Mouse (Mus musculus) ES-Bruce4 (cell line): Measurements from ENCODE around the gene Gramd1b. TPM values are rescaled to one million over a fixed set of nuclear protein-coding genes. Genes with fewer than 3 reads are reported as not detected.
A peak's percentile ranks its signal among the peaks of the same experiment; 100 is the strongest.

Source experiments
- H3K27ac ChIP-seq: 2 replicates; pipeline ENCODE4 v1.5.1; 2012; ENCODE audit warnings: low read length, inconsistent platforms; ENCODE audit not compliant: insufficient read depth
- H3K27me3 ChIP-seq: 2 replicates; pipeline ENCODE4 v1.6.1; 2012; ENCODE audit warnings: mild to moderate bottlenecking, low read length, inconsistent platforms; ENCODE audit not compliant: control insufficient read depth, poor library complexity, insufficient read depth, severe bottlenecking
- H3K36me3 ChIP-seq: 2 replicates; pipeline ENCODE4 v1.6.1; 2012; ENCODE audit warnings: inconsistent platforms, mild to moderate bottlenecking, low read length, moderate library complexity; ENCODE audit not compliant: control insufficient read depth, poor library complexity, insufficient read depth, severe bottlenecking
- H3K4me1 ChIP-seq: one replicate; pipeline ENCODE4 v1.8.1; 2011; ENCODE audit warnings: low read length; ENCODE audit not compliant: control insufficient read depth, insufficient read depth
- H3K4me3 ChIP-seq: 2 replicates; pipeline ENCODE4 v1.5.1; 2011; ENCODE audit warnings: low read depth, mild to moderate bottlenecking, low read length
- H3K9ac ChIP-seq: 2 replicates; pipeline ENCODE4 v1.6.1; 2012; ENCODE audit warnings: low read depth, mild to moderate bottlenecking, inconsistent platforms; ENCODE audit not compliant: poor library complexity, severe bottlenecking
- H3K9me3 ChIP-seq: replicated peaks from 2 replicates; pipeline ENCODE4 v1.6.1; 2012; ENCODE audit warnings: mild to moderate bottlenecking, low read length, inconsistent platforms; ENCODE audit not compliant: control insufficient read depth, poor library complexity, insufficient read depth, severe bottlenecking
- CTCF ChIP-seq: IDR thresholded peaks from one replicate; pipeline ENCODE4 v1.8.1; 2011; ENCODE audit warnings: low read depth, low read length
- EP300 ChIP-seq: IDR thresholded peaks from 2 replicates; pipeline ENCODE4 v1.6.1; 2011; ENCODE audit warnings: low read depth, low read length; ENCODE audit not compliant: insufficient read depth
- POLR2A ChIP-seq: IDR thresholded peaks from one replicate; pipeline ENCODE4 v1.8.1; 2011; ENCODE audit warnings: low read length; ENCODE audit not compliant: insufficient read depth
- polyA plus RNA-seq: library from polyadenylated mRNA; stranded (reverse); fragments of >200 nt; gene quantifications from 2 replicates; pipeline ENCODE4 v1.2.4, GENCODE M21; 2011; ENCODE audit warnings: low read depth; ENCODE audit not compliant: missing spikeins, insufficient read depth, insufficient read length

The Gramd1b gene
- polyA plus RNA-seq, 1 experiment: 14.2 TPM

- TF ChIP-seq EP300: no peak
- no peak for TF ChIP-seq CTCF
- no peak for TF ChIP-seq POLR2A
- Histone ChIP-seq H3K4me1 (peaks cover 2% of the 10 kb centered on the region), H3K9me3 (no peaks in the 10 kb centered on the region), H3K27me3 (no peaks in the 10 kb centered on the region), H3K27ac (no peak overlapping the region), H3K9ac (no peak overlapping the region; the same call in 1 of the 2 replicates), H3K36me3 (no peaks in the 10 kb centered on the region), H3K4me3 (peak overlapping the region; percentile 19; the same call in 1 of the 2 replicates)
Measured at GRCm38 (mm10) chr9:40412931-40413330, 118.3 kb downstream of the Gramd1b start.

- no peak for TF ChIP-seq POLR2A
- no peak for TF ChIP-seq CTCF
- H3K27me3 ChIP-seq: no peaks in the 10 kb centered on the region
Measured at GRCm38 (mm10) chr9:40412246-40412645, 118.9 kb downstream of the Gramd1b start.

GRCm38 (mm10) chr9:40410895-40411294 is 120.3 kb downstream of the Gramd1b start:
- no peaks in the 10 kb centered on the region for H3K36me3 ChIP-seq
- H3K4me1 ChIP-seq: peaks cover 2% of the 10 kb centered on the region
- TF ChIP-seq EP300 (no peak), CTCF (no peak), POLR2A (no peak)
- H3K9me3 ChIP-seq: no peaks in the 10 kb centered on the region
- no peak overlapping the region for H3K4me3 ChIP-seq
- H3K27ac ChIP-seq: no peak overlapping the region
- H3K9ac ChIP-seq: no peak overlapping the region
- no peaks in the 10 kb centered on the region for H3K27me3 ChIP-seq

More at GRCm38 (mm10) chr9:40412246-40412645, 118.9 kb downstream of the Gramd1b start:
- no peak overlapping the region for H3K27ac ChIP-seq
- H3K9me3 ChIP-seq: no peaks in the 10 kb centered on the region
- no peaks in the 10 kb centered on the region for H3K36me3 ChIP-seq
- no peak overlapping the region for H3K9ac ChIP-seq
- H3K4me1 ChIP-seq: peaks cover 2% of the 10 kb centered on the region
- no peak overlapping the region for H3K4me3 ChIP-seq

- Histone ChIP-seq H3K9me3 (no peaks in the 10 kb centered on the region), H3K36me3 (no peaks in the 10 kb centered on the region), H3K27ac (no peak overlapping the region), H3K4me3 (no peak overlapping the region), H3K4me1 (peaks cover 4% of the 10 kb centered on the region), H3K9ac (no peak overlapping the region), H3K27me3 (no peaks in the 10 kb centered on the region)
- no peak for TF ChIP-seq POLR2A
Measured at GRCm38 (mm10) chr9:40409071-40409470, 122.1 kb downstream of the Gramd1b start.

- no peak for TF ChIP-seq CTCF
- no peak for TF ChIP-seq POLR2A
- no peak for TF ChIP-seq EP300
- H3K4me3 ChIP-seq: no peak overlapping the region
- H3K27ac ChIP-seq: no peak overlapping the region
- peaks cover 4% of the 10 kb centered on the region for H3K4me1 ChIP-seq
- no peaks in the 10 kb centered on the region for H3K9me3 ChIP-seq
- H3K9ac ChIP-seq: no peak overlapping the region
- H3K36me3 ChIP-seq: no peaks in the 10 kb centered on the region
- no peaks in the 10 kb centered on the region for H3K27me3 ChIP-seq
Measured at GRCm38 (mm10) chr9:40408415-40408814, 122.8 kb downstream of the Gramd1b start.

- Histone ChIP-seq H3K27me3 (no peaks in the 10 kb centered on the region), H3K4me3 (no peak overlapping the region), H3K27ac (no peak overlapping the region), H3K9me3 (no peaks in the 10 kb centered on the region), H3K36me3 (no peaks in the 10 kb centered on the region), H3K4me1 (peaks cover 4% of the 10 kb centered on the region), H3K9ac (no peak overlapping the region)
- TF ChIP-seq POLR2A: no peak
- no peak for TF ChIP-seq EP300
- TF ChIP-seq CTCF: no peak
Measured at GRCm38 (mm10) chr9:40407876-40408275, 123.3 kb downstream of the Gramd1b start.
